Mouse (Mus musculus): ENCODE measurements at regions not wholly inside any gene's neighbourhood (a gene's known extent, or its start where the extent isn't known, plus 50 kb on each side); places are given as distances from the start of the nearest gene placed in this dataset.

GRCm38 (mm10) chr12:109949231-109949965 is 329.5 kb upstream of the Dio3 start:
- intact Hi-C loops (cut with DNase I) = no loop called here
- no peak for DNase-seq

- no peak for DNase-seq
- intact Hi-C loops (cut with DNase I) = no loop called here
These were observed 328.2 kb upstream of the Dio3 start for GRCm38 (mm10) chr12:109950632-109951031.

- intact Hi-C loops (cut with DNase I) = no loop called here
- no peak for DNase-seq
These were observed 327.4 kb upstream of the Dio3 start for GRCm38 (mm10) chr12:109951473-109951872.

GRCm38 (mm10) chr12:109951884-109952456 is 326.9 kb upstream of the Dio3 start:
- intact Hi-C loops (cut with DNase I) = no loop called here
- no peak for DNase-seq

GRCm38 (mm10) chr12:109952933-109953332 is 325.9 kb upstream of the Dio3 start:
- no peak for DNase-seq
- intact Hi-C loops (cut with DNase I) = no loop called here

GRCm38 (mm10) chr12:109957305-109957704 is 321.6 kb upstream of the Dio3 start:
- intact Hi-C loops (cut with DNase I) = loop anchor here (5.0 kb wide), 1 partner anchor 520 kb away; no protein-coding TSS in a partner anchor
- DNase-seq = no peak

GRCm38 (mm10) chr12:109958357-109959085 is 320.3 kb upstream of the Dio3 start:
- peak; percentile 14 to 58 for DNase-seq
- intact Hi-C loops (cut with DNase I) = loop anchor here (5.0 kb wide), 1 partner anchor 521 kb away; no protein-coding TSS in a partner anchor

- intact Hi-C loops (cut with DNase I) = no loop called here
- DNase-seq = no peak
These were observed 312.1 kb upstream of the Dio3 start for GRCm38 (mm10) chr12:109966776-109967175.

GRCm38 (mm10) chr12:109968303-109968702 is 310.6 kb upstream of the Dio3 start:
- intact Hi-C loops (cut with DNase I) = no loop called here
- DNase-seq = no peak

- no peak for DNase-seq
- intact Hi-C loops (cut with DNase I) = no loop called here
These were observed 307.4 kb upstream of the Dio3 start for GRCm38 (mm10) chr12:109971508-109971907.

- intact Hi-C loops (cut with DNase I) = no loop called here
- DNase-seq = no peak
These were observed 306.4 kb upstream of the Dio3 start for GRCm38 (mm10) chr12:109972366-109973015.

- intact Hi-C loops (cut with DNase I) = no loop called here
- no peak for DNase-seq
These were observed 305.3 kb upstream of the Dio3 start for GRCm38 (mm10) chr12:109973598-109973997.

GRCm38 (mm10) chr12:109975176-109975972 is 303.5 kb upstream of the Dio3 start:
- DNase-seq = no peak
- intact Hi-C loops (cut with DNase I) = no loop called here

- DNase-seq = no peak
- intact Hi-C loops (cut with DNase I) = no loop called here
These were observed 294.2 kb upstream of the Dio3 start for GRCm38 (mm10) chr12:109984651-109985050.

GRCm38 (mm10) chr12:109993410-109993809 is 285.5 kb upstream of the Dio3 start:
- no peak for DNase-seq
- intact Hi-C loops (cut with DNase I) = no loop called here

GRCm38 (mm10) chr12:110002717-110003116 is 276.2 kb upstream of the Dio3 start:
- intact Hi-C loops (cut with DNase I) = no loop called here
- DNase-seq = no peak

- intact Hi-C loops (cut with DNase I) = no loop called here
- DNase-seq = no peak
These were observed 269.7 kb upstream of the Dio3 start for GRCm38 (mm10) chr12:110009136-110009535.

GRCm38 (mm10) chr12:110020541-110021470 is 258.1 kb upstream of the Dio3 start:
- intact Hi-C loops (cut with DNase I) = no loop called here
- no peak for DNase-seq

GRCm38 (mm10) chr12:110021690-110022089 is 257.2 kb upstream of the Dio3 start:
- intact Hi-C loops (cut with DNase I) = no loop called here

More at GRCm38 (mm10) chr12:110021690-110022089, 257.2 kb upstream of the Dio3 start:
- no peak for DNase-seq

Measured in heart, postnatal 36 days (tissue).